Mouse (Mus musculus): ENCODE measurements around the gene Arhgap33. TPM values are rescaled to one million over a fixed set of nuclear protein-coding genes. Genes with fewer than 3 reads are reported as not detected.

Gene Arhgap33
- total RNA-seq, 4 experiments from 2014 or later: 99.8 to 118 (median 110) TPM

- peak; percentile 26 to 53 for DNase-seq (ENCODE audit: low spot score in 2 of 2)
Observed at GRCm38 (mm10) chr7:30553021-30553589, 18.2 kb upstream of the Arhgap33 start.

- peak; percentile 96 to 98 for DNase-seq (ENCODE audit: low spot score in 2 of 2)
Observed at GRCm38 (mm10) chr7:30552102-30553020, 17.5 kb upstream of the Arhgap33 start, which contains the start of the genes Hspb6 and Proser3. TSS of gene Hspb6 (plus strand) at chr7:30552178. TSS of gene Proser3 (minus strand) at chr7:30552299.

- DNase-seq (ENCODE audit: low spot score in 2 of 2): no peak
Observed at GRCm38 (mm10) chr7:30551445-30552101, 16.7 kb upstream of the Arhgap33 start.

GRCm38 (mm10) chr7:30550603-30551002 is 15.7 kb upstream of the Arhgap33 start:
- no peak for DNase-seq (ENCODE audit: low spot score in 2 of 2)

GRCm38 (mm10) chr7:30549880-30550279 is 15.0 kb upstream of the Arhgap33 start:
- DNase-seq (ENCODE audit: low spot score in 2 of 2): no peak

- no peak for DNase-seq (ENCODE audit: low spot score in 2 of 2)
Observed at GRCm38 (mm10) chr7:30544327-30544726, 9.5 kb upstream of the Arhgap33 start.

- no peak for DNase-seq (ENCODE audit: low spot score in 2 of 2)
Observed at GRCm38 (mm10) chr7:30540572-30540971, 5.7 kb upstream of the Arhgap33 start.

- DNase-seq (ENCODE audit: low spot score in 2 of 2): no peak
Observed at GRCm38 (mm10) chr7:30533941-30534632, 773 bp downstream of the Arhgap33 start.

- DNase-seq (ENCODE audit: low spot score in 2 of 2): peak in 1 of 2 experiments; percentile 50
Observed at GRCm38 (mm10) chr7:30532931-30533330, 1.9 kb downstream of the Arhgap33 start.

- no peak for DNase-seq (ENCODE audit: low spot score in 2 of 2)
Observed at GRCm38 (mm10) chr7:30531291-30531815, 3.5 kb downstream of the Arhgap33 start.

- no peak for DNase-seq (ENCODE audit: low spot score in 2 of 2)
Observed at GRCm38 (mm10) chr7:30526981-30527380, 7.9 kb downstream of the Arhgap33 start.

- DNase-seq (ENCODE audit: low spot score in 2 of 2): no peak
Observed at GRCm38 (mm10) chr7:30526399-30526798, 8.5 kb downstream of the Arhgap33 start.

GRCm38 (mm10) chr7:30525954-30526353 is 8.9 kb downstream of the Arhgap33 start:
- no peak for DNase-seq (ENCODE audit: low spot score in 2 of 2)

- no peak for DNase-seq (ENCODE audit: low spot score in 2 of 2)
Observed at GRCm38 (mm10) chr7:30524487-30524886, 10.4 kb downstream of the Arhgap33 start.

GRCm38 (mm10) chr7:30522871-30523270 is 12.0 kb downstream of the Arhgap33 start:
- no peak for DNase-seq (ENCODE audit: low spot score in 2 of 2)

- DNase-seq (ENCODE audit: low spot score in 2 of 2): no peak
Observed at GRCm38 (mm10) chr7:30520856-30521255, 14.0 kb downstream of the Arhgap33 start.

GRCm38 (mm10) chr7:30520396-30520795 is 14.5 kb downstream of the Arhgap33 start:
- no peak for DNase-seq (ENCODE audit: low spot score in 2 of 2)

- DNase-seq (ENCODE audit: low spot score in 2 of 2): no peak
Observed at GRCm38 (mm10) chr7:30518325-30518724, 16.5 kb downstream of the Arhgap33 start.

GRCm38 (mm10) chr7:30515003-30515760 is 19.7 kb downstream of the Arhgap33 start:
- no peak for DNase-seq (ENCODE audit: low spot score in 2 of 2)

GRCm38 (mm10) chr7:30508061-30508460 is 26.8 kb downstream of the Arhgap33 start:
- DNase-seq (ENCODE audit: low spot score in 2 of 2): no peak

Data from layer of hippocampus, adult 8-10 months (tissue).